Mouse (Mus musculus) liver, embryonic 14.5 days (tissue): ENCODE data around the gene Myef2.

ENCODE experiments used
- CTCF ChIP-seq: IDR thresholded peaks from 2 replicates; pipeline ENCODE4 v1.5.1; 2016; ENCODE audit warnings: antibody characterized with exemption, low read depth, control low read depth
- EP300 ChIP-seq: IDR thresholded peaks from 2 replicates; pipeline ENCODE4 v1.6.1; 2016; ENCODE audit warnings: antibody characterized with exemption, low read depth

- TF ChIP-seq CTCF (no peak), EP300 (no peak)
Observed at GRCm38 (mm10) chr2:125134113-125134512, 10.7 kb upstream of the Myef2 start.
